Mouse (Mus musculus): ENCODE results near the gene Taf5.

DNA sequence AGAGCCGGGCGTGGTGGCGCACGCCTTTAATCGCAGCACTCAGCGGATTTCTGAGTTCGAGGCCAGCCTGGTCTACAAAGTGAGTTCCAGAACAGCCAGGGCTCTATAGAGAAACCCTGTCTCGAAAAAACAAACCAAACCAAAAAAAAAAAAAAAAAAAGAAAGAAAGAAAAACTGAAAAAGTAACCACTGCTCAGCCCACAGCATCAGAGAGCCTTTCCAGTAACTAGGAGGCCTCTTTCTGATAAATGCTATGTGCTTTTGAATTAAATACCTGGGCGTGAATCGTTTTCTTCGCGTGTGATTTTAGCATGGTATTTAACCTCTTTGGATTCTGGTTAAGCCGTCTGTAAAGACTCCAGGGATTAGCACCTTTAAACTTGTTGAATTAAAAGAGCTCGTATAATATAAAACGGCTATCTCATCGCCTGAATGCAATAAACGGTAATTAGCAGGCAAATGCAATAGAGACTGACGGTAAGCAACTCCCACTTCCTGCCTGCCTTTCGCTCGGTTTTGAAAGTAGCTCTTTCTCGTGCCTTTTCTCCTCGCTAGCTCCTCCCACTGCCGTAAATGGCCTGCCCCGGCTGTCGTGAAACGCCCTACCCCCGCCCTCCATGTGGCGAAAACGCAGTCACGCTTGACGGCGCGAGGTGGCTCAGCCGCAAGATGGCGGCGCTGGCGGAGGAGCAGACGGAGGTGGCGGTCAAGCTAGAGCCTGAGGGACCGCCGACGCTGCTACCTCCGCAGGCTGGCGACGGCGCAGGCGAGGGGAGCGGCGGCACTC, at the start of gene Taf5:
- TF ChIP-seq GATA1 (IDR thresholded peaks at IDR 0.05; ENCODE audit: borderline replicate concordance, low read length) (no peak), FLI1 (IDR thresholded peaks at IDR 0.05; ENCODE audit: low read length) (0 out of 2 replicates have a peak, but pooled peaks have one; percentile 30)
